Mouse (Mus musculus) heart, postnatal 0 days (tissue): Measurements from ENCODE around the gene Pde2a.

ENCODE experiments used
- CTCF ChIP-seq: IDR thresholded peaks from 2 replicates; pipeline ENCODE4 v1.5.1; 2016; ENCODE audit warnings: antibody characterized with exemption, control low read depth, low read depth
- EP300 ChIP-seq: IDR thresholded peaks from 2 replicates; pipeline ENCODE4 v1.6.1; 2016; ENCODE audit warnings: antibody characterized with exemption, low read depth

DNA sequence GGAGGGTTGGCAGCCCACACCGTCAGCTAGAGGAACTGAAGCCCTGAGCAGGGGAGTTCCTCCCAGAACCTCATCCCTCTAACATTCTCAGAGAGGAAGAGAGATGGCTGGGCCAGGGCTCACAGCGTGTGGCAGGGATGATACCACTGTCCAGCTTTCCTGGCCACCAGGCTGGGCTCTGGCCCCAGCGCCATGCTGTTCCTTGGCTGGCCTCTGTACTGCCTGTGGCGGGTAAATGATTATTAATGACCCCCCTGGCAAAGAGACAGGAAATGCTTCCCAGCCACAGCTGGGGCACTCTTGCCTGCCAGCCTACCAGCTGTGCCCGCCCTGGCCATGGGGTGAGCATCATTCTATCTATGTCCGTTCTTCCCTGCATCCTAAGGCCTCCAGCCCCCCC, 33.6 kb downstream of the Pde2a start:
- TF ChIP-seq CTCF = no peak
- TF ChIP-seq EP300 = no peak
